Mouse (Mus musculus): Measurements from ENCODE around the gene Mcoln2. TPM values are rescaled to one million over a fixed set of nuclear protein-coding genes. Genes with fewer than 3 reads are reported as not detected.

The Mcoln2 gene
- polyA plus RNA-seq, 1 experiment from 2014 or later = 4.5 TPM

GRCm38 (mm10) chr3:146140276-146140675 lies 9.4 kb upstream of the Mcoln2 start:
- Histone ChIP-seq H3K9me3 (ENCODE audit: low read length) (no peaks in the 10 kb centered on the region), H3K4me3 (ENCODE audit: low read depth, low read length) (no peak overlapping the region), H3K27me3 (ENCODE audit: insufficient read depth, low read length) (no peaks in the 10 kb centered on the region), H3K4me1 (ENCODE audit: insufficient read depth) (no peaks in the 10 kb centered on the region), H3K27ac (ENCODE audit: low read depth) (no peak overlapping the region), H3K36me3 (replicated peaks; ENCODE audit: insufficient read depth, low read length) (no peaks in the 10 kb centered on the region), H3K4me2 (ENCODE audit: low read depth, low read length) (no peak overlapping the region), H3K9ac (replicated peaks) (no peak overlapping the region)
- DNase-seq (no peak), ATAC-seq (no peak)
- 92% methylated on average over 7 of the region's 7 CpGs for WGBS (ENCODE audit: insufficient replicate concordance)
- TF ChIP-seq EP300 (IDR thresholded peaks at IDR 0.05; ENCODE audit: low read depth) (no peak), CTCF (IDR thresholded peaks at IDR 0.05; ENCODE audit: low read depth) (no peak)

DNA sequence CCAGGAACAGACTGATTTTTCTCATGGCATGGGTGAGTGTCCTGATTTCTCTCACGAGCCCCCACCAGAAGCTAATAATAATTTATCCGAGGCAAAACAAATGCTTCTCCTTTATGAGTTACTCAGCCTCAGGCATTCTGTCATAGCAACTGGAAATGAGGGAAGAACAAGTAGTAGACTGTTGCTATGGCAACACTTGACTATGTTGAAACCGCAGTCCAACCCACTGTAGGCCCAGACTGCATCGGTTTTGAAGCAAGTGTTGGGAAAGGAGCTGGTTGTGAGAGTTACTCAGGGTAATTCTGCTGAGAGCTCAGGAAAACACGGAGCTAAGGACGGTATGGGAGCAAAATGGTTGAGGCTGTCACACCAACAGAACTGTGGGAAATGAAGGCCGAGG lies 7.1 kb upstream of the Mcoln2 start:
- DNase-seq = no peak
- Histone ChIP-seq H3K4me3 (ENCODE audit: low read depth, low read length) (no peak overlapping the region), H3K36me3 (replicated peaks; ENCODE audit: insufficient read depth, low read length) (no peaks in the 10 kb centered on the region), H3K9ac (replicated peaks) (no peak overlapping the region), H3K4me2 (ENCODE audit: low read depth, low read length) (no peak overlapping the region), H3K9me3 (ENCODE audit: low read length) (no peaks in the 10 kb centered on the region), H3K27me3 (ENCODE audit: insufficient read depth, low read length) (no peaks in the 10 kb centered on the region), H3K4me1 (ENCODE audit: insufficient read depth) (no peaks in the 10 kb centered on the region), H3K27ac (ENCODE audit: low read depth) (no peak overlapping the region)
- TF ChIP-seq CTCF (IDR thresholded peaks at IDR 0.05; ENCODE audit: low read depth) = no peak
- TF ChIP-seq EP300 (IDR thresholded peaks at IDR 0.05; ENCODE audit: low read depth) = no peak
- WGBS (ENCODE audit: insufficient replicate concordance) = 73% methylated on average over 7 of the region's 7 CpGs
- no peak for ATAC-seq

DNA sequence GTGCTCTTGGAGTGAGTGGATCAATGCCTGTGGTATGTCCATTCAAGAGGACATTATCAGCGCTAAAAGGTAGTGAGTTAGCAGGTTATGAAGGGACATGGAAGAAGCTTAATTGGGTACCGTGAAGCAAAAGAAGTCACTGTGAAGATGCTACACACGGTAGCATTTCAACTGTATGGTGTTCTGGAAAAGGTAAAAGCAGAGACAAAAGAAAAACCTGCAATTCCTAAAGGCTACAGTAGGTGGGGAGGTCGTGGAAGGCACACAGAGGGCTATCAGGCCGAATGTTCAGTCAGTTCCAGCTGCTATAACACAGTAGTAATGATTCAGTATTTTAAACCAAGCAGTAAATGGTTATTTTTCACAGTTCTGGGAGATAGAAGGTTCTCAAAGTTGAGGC lies 4.1 kb upstream of the Mcoln2 start:
- no peaks in the 10 kb centered on the region for H3K27me3 ChIP-seq (ENCODE audit: insufficient read depth, low read length)
- no peak overlapping the region for H3K4me3 ChIP-seq (ENCODE audit: low read depth, low read length)
- no peaks in the 10 kb centered on the region for H3K36me3 ChIP-seq (replicated peaks; ENCODE audit: insufficient read depth, low read length)
- H3K4me1 ChIP-seq (ENCODE audit: insufficient read depth) = peaks cover 6% of the 10 kb centered on the region
- no peaks in the 10 kb centered on the region for H3K9me3 ChIP-seq (ENCODE audit: low read length)
- 55% methylated on average over 5 of the region's 5 CpGs for WGBS (ENCODE audit: insufficient replicate concordance)
- H3K9ac ChIP-seq (replicated peaks) = no peak overlapping the region
- DNase-seq (no peak), ATAC-seq (no peak)
- no peak overlapping the region for H3K4me2 ChIP-seq (ENCODE audit: low read depth, low read length)
- TF ChIP-seq CTCF (IDR thresholded peaks at IDR 0.05; ENCODE audit: low read depth) (peak; percentile 35), EP300 (IDR thresholded peaks at IDR 0.05; ENCODE audit: low read depth) (no peak)
- H3K27ac ChIP-seq (ENCODE audit: low read depth) = no peak overlapping the region

DNA sequence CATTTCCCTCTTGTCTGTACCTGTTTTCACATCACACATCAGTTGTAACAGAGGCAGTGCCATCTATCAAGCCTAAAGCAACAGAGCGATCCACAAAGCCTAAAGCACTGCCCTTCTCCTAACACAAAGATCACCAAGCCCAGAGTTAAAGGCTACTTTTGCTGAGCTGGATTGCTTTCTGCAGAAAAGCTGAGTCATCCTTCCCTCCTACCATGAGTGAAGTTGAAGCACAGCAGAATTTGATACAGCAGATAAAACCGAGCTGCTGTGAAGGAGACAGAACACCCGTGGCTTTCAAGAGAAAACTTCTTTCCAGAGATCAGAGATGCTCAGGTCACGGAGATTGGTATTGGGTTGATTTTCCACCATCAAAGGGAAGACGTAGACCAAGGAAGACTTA lies 3.5 kb upstream of the Mcoln2 start:
- no peak overlapping the region for H3K4me3 ChIP-seq (ENCODE audit: low read depth, low read length)
- 44% methylated on average over 5 of the region's 5 CpGs for WGBS (ENCODE audit: insufficient replicate concordance)
- H3K27me3 ChIP-seq (ENCODE audit: insufficient read depth, low read length) = no peaks in the 10 kb centered on the region
- DNase-seq (no peak), ATAC-seq (no peak)
- no peak overlapping the region for H3K4me2 ChIP-seq (ENCODE audit: low read depth, low read length)
- H3K27ac ChIP-seq (ENCODE audit: low read depth) = no peak overlapping the region
- H3K9ac ChIP-seq (replicated peaks) = no peak overlapping the region
- no peaks in the 10 kb centered on the region for H3K9me3 ChIP-seq (ENCODE audit: low read length)
- TF ChIP-seq CTCF (IDR thresholded peaks at IDR 0.05; ENCODE audit: low read depth) (no peak), EP300 (IDR thresholded peaks at IDR 0.05; ENCODE audit: low read depth) (no peak)
- H3K36me3 ChIP-seq (replicated peaks; ENCODE audit: insufficient read depth, low read length) = no peaks in the 10 kb centered on the region
- peaks cover 6% of the 10 kb centered on the region for H3K4me1 ChIP-seq (ENCODE audit: insufficient read depth)

GRCm38 (mm10) chr3:146150058-146150400 lies 396 bp downstream of the Mcoln2 start:
- peak; percentile 72 for ATAC-seq
- Histone ChIP-seq H3K4me3 (ENCODE audit: low read depth, low read length) (peak overlapping the region; percentile 50), H3K4me2 (ENCODE audit: low read depth, low read length) (peak overlapping the region; percentile 90), H3K27ac (ENCODE audit: low read depth) (peak overlapping the region; percentile 40; the same call in 1 of the 2 replicates), H3K9me3 (ENCODE audit: low read length) (no peaks in the 10 kb centered on the region), H3K36me3 (replicated peaks; ENCODE audit: insufficient read depth, low read length) (no peaks in the 10 kb centered on the region), H3K27me3 (ENCODE audit: insufficient read depth, low read length) (no peaks in the 10 kb centered on the region), H3K4me1 (ENCODE audit: insufficient read depth) (peaks cover 6% of the 10 kb centered on the region), H3K9ac (replicated peaks) (peak overlapping the region; percentile 60)
- TF ChIP-seq CTCF (IDR thresholded peaks at IDR 0.05; ENCODE audit: low read depth) (no peak), EP300 (IDR thresholded peaks at IDR 0.05; ENCODE audit: low read depth) (no peak)
- under 1% methylated on average over 26 of the region's 26 CpGs for WGBS (ENCODE audit: insufficient replicate concordance)
- DNase-seq = peak; percentile 71

DNA sequence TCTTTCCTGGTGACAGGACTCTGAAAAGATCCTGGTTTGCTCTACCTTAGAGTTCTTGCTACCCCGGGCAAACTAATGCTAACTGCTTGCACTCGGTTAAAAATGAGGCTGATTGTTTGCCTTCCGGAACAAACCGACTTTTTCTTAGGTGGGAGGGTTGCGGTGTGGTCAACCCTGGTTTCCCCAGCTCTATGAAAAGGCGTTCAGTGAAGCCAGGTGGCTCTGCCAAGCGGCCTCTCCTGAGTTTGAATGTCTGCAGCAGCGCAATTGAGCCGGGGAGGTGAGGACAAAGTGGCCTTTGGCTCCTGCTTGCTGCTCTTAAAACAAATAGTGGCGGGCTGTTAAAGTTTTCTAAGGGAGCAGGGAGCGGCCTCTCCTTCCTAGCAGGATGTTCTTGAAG lies 927 bp downstream of the Mcoln2 start:
- H3K36me3 ChIP-seq (replicated peaks; ENCODE audit: insufficient read depth, low read length) = no peaks in the 10 kb centered on the region
- peaks cover 6% of the 10 kb centered on the region for H3K4me1 ChIP-seq (ENCODE audit: insufficient read depth)
- no peak overlapping the region for H3K27ac ChIP-seq (ENCODE audit: low read depth)
- H3K9ac ChIP-seq (replicated peaks) = peak overlapping the region; percentile 60
- no peaks in the 10 kb centered on the region for H3K9me3 ChIP-seq (ENCODE audit: low read length)
- 8% methylated on average over 11 of the region's 11 CpGs for WGBS (ENCODE audit: insufficient replicate concordance)
- TF ChIP-seq EP300 (IDR thresholded peaks at IDR 0.05; ENCODE audit: low read depth) = no peak
- TF ChIP-seq CTCF (IDR thresholded peaks at IDR 0.05; ENCODE audit: low read depth) = no peak
- DNase-seq (peak; percentile 23), ATAC-seq (0 out of 2 replicates have a peak, but pooled peaks have one; percentile 20)
- H3K4me3 ChIP-seq (ENCODE audit: low read depth, low read length) = peak overlapping the region; percentile 50
- H3K27me3 ChIP-seq (ENCODE audit: insufficient read depth, low read length) = no peaks in the 10 kb centered on the region
- peak overlapping the region; percentile 90 for H3K4me2 ChIP-seq (ENCODE audit: low read depth, low read length)

- 82% methylated on average over 10 of the region's 10 CpGs for WGBS (ENCODE audit: insufficient replicate concordance)
- no peak for ATAC-seq
- no peak for TF ChIP-seq EP300 (IDR thresholded peaks at IDR 0.05; ENCODE audit: low read depth)
- Histone ChIP-seq H3K4me2 (ENCODE audit: low read depth, low read length) (no peak overlapping the region), H3K4me3 (ENCODE audit: low read depth, low read length) (no peak overlapping the region), H3K4me1 (ENCODE audit: insufficient read depth) (peaks cover 10% of the 10 kb centered on the region), H3K27me3 (ENCODE audit: insufficient read depth, low read length) (no peaks in the 10 kb centered on the region), H3K9ac (replicated peaks) (no peak overlapping the region), H3K27ac (ENCODE audit: low read depth) (no peak overlapping the region), H3K9me3 (ENCODE audit: low read length) (no peaks in the 10 kb centered on the region), H3K36me3 (replicated peaks; ENCODE audit: insufficient read depth, low read length) (no peaks in the 10 kb centered on the region)
- DNase-seq = no peak
Measured at GRCm38 (mm10) chr3:146151328-146151727, 1.7 kb downstream of the Mcoln2 start.

Measured in liver, postnatal 0 days (tissue).